Mouse (Mus musculus): ENCODE measurements around the gene Rasal1. TPM values are rescaled to one million over a fixed set of nuclear protein-coding genes. Genes with fewer than 3 reads are reported as not detected.

Gene Rasal1
- total and polyA plus RNA-seq, 3 experiments: 0.33 TPM; not detected in 2

DNA sequence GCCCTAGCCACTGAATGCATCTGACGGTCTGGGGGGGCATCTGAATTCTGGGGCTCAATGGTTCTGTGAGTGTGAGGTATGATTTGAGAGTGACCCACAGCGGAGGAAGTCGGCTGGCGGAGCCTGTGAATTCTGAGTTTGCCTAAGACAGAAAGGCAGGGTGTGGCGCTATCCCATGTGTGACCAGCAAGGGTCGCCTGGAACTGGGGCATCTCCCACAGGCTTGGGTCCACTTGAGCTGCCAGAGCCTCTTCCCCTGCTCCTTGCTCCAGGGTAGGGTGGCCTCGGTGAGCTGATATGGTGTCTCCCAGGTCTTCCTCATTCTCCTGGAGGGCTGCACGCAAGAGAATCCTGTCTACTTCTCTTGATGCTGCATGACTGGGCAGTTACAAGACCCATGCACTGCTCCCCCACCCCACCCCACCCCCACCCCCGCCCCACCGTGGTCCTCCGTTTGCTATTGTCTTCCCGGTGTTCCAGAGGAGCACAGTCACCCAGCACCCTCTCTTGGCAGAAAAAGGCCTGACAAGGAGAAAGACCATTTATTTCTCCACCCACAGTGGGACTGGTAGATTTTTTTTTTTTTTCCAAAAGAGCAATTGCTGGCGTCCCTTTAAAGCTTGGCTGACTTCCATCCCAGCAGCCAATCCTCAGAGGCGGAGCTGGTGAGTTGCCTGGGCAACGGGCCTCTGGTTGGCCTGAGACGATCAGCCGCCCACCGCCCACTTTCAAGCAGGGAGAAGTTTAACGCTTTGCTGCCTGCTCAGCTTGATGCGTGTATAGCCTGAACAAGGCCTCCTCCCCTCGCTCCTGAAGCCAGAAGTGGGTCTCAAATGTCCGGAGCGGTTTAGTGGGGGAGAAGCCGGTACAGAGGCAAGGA, 31.3 kb downstream of the Rasal1 start:
- WGBS: 4% methylated on average over 24 of the region's 24 CpGs
- peaks cover 8% of the 10 kb centered on the region; the same call in 1 of the 2 replicates for H3K27me3 ChIP-seq (ENCODE audit: control insufficient read depth, insufficient read depth, low read length)
- H3K9ac ChIP-seq (ENCODE audit: low read depth, low read length): no peak overlapping the region
- no peak overlapping the region for H3K27ac ChIP-seq
- peak; percentile 64 for TF ChIP-seq CTCF (IDR thresholded peaks at IDR 0.05)
- TF ChIP-seq POLR2A (IDR thresholded peaks at IDR 0.05; ENCODE audit: insufficient read depth, low read depth, low read length): no peak
- intact Hi-C loops (cut with DNase I): loop anchor here (1.0 to 10.0 kb wide), 3 partner anchors 35 to 175 kb away; partner anchors contain the start of gene Plbd2
- DNase-seq: peak; percentile 53 to 70
- H3K79me2 ChIP-seq (replicated peaks; ENCODE audit: control insufficient read depth, insufficient read depth, low read length): no peaks in the 10 kb centered on the region
- no peak overlapping the region for H3K4me3 ChIP-seq
- H3K4me1 ChIP-seq (ENCODE audit: control insufficient read depth, insufficient read depth, low read length): no peaks in the 10 kb centered on the region
- no peaks in the 10 kb centered on the region for H3K36me3 ChIP-seq (ENCODE audit: control insufficient read depth, insufficient read depth, low read length)

DNA sequence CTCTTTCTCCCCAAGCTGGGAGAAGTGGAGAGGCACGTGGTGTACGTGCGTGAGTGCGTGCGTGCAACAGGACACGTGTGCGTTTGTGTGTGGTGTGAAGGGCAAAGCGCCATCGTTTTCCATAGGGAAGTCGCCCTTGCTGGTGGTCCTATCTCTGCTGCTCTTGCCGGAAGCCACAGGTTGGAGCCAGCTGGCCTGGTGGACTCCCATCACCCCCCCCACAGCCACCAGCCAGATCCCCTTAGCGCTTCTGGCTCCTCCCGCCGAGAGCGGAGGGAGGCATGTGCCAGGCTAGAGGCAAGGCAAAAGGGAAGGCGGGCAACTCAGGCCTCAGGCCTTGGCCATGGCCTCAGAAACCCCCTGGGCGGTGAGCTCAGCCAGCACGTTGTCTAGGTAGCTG, 32.3 kb downstream of the Rasal1 start:
- no peak overlapping the region for H3K27ac ChIP-seq
- no peak for DNase-seq
- H3K9ac ChIP-seq (ENCODE audit: low read depth, low read length): no peak overlapping the region
- 84% methylated on average over 18 of the region's 18 CpGs for WGBS
- H3K27me3 ChIP-seq (ENCODE audit: control insufficient read depth, insufficient read depth, low read length): peaks cover 8% of the 10 kb centered on the region; the same call in 1 of the 2 replicates
- H3K4me1 ChIP-seq (ENCODE audit: control insufficient read depth, insufficient read depth, low read length): no peaks in the 10 kb centered on the region
- no peak overlapping the region for H3K4me3 ChIP-seq
- no peaks in the 10 kb centered on the region for H3K36me3 ChIP-seq (ENCODE audit: control insufficient read depth, insufficient read depth, low read length)
- H3K79me2 ChIP-seq (replicated peaks; ENCODE audit: control insufficient read depth, insufficient read depth, low read length): no peaks in the 10 kb centered on the region
- no peak for TF ChIP-seq CTCF (IDR thresholded peaks at IDR 0.05)
- TF ChIP-seq EP300 (IDR thresholded peaks at IDR 0.05; ENCODE audit: insufficient read depth, low read depth, low read length): no peak
- TF ChIP-seq POLR2A (IDR thresholded peaks at IDR 0.05; ENCODE audit: insufficient read depth, low read depth, low read length): no peak
- intact Hi-C loops (cut with DNase I): loop anchor here (2.0 kb wide), 1 partner anchor 34 kb away; no protein-coding TSS in a partner anchor

DNA sequence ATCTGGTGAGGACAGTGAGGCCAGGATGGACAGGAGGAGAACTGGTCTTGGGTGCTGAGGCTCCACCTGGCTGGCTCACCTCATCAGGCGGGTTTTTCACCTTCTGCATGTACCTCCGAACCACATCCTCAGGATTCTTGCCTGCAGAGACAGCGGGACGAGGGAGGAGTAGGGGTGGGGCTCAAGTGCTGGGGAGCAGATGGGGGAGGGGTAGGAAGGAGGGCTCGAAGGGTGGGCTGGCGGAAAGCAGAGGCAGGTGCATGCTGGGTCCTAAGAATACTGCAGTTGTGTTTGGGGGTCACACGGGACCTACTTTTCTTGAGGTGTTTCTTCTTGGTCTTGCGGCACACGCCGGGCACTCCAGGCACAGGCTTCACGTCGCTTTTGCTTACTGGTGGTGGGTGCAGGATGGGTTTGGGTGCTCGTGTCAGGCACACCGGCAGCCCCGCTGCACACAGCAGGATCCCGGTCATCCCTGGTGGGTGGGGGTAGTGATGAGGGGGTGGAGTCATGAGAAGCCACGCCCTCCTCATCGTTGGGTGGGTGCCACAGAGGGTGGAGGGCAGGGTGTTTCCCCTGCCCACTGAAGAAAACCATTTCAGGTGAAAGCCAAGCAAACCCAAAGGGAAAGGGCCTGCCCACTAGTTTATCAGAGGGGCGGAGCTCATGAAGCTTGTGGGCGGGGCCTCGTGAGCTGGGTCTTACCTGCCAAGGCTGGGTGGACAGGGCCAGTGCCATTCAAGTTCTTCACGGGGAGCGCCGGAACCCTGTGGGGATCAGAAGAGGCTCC, 34.6 kb downstream of the Rasal1 start:
- H3K27me3 ChIP-seq (ENCODE audit: control insufficient read depth, insufficient read depth, low read length): peaks cover 8% of the 10 kb centered on the region; the same call in 1 of the 2 replicates
- H3K9ac ChIP-seq (ENCODE audit: low read depth, low read length): no peak overlapping the region
- H3K79me2 ChIP-seq (replicated peaks; ENCODE audit: control insufficient read depth, insufficient read depth, low read length): no peaks in the 10 kb centered on the region
- no peaks in the 10 kb centered on the region for H3K36me3 ChIP-seq (ENCODE audit: control insufficient read depth, insufficient read depth, low read length)
- intact Hi-C loops (cut with DNase I): no loop called here
- TF ChIP-seq CTCF (IDR thresholded peaks at IDR 0.05) (no peak), POLR2A (IDR thresholded peaks at IDR 0.05; ENCODE audit: insufficient read depth, low read depth, low read length) (no peak), EP300 (IDR thresholded peaks at IDR 0.05; ENCODE audit: insufficient read depth, low read depth, low read length) (no peak)
- no peak overlapping the region for H3K27ac ChIP-seq
- no peak overlapping the region for H3K4me3 ChIP-seq
- 14% methylated on average over 24 of the region's 24 CpGs for WGBS
- DNase-seq: no peak
- no peaks in the 10 kb centered on the region for H3K4me1 ChIP-seq (ENCODE audit: control insufficient read depth, insufficient read depth, low read length)

DNA sequence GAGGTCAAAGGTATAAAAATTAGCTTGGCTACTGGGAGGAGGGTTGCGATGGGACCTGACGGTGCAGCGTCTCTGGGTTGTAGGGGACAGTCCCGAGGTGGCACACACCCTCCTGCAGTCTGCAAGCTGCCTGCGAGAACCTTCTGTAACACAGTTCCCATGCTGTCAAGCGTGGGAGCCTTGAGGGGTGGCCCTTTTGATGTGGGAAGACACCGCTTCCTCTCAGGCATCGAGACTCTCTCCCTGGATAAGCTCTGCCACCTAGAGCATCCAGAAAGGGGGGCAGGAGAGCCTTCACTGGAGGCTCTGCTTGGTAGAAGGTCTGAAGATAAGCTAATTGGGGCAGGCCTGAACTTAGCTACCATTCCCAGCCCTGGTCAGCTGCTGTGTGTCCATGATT, 37.1 kb downstream of the Rasal1 start:
- Histone ChIP-seq H3K36me3 (ENCODE audit: control insufficient read depth, insufficient read depth, low read length) (no peaks in the 10 kb centered on the region), H3K4me3 (no peak overlapping the region), H3K27me3 (ENCODE audit: control insufficient read depth, insufficient read depth, low read length) (peaks cover 8% of the 10 kb centered on the region; the same call in 1 of the 2 replicates), H3K9ac (ENCODE audit: low read depth, low read length) (no peak overlapping the region), H3K27ac (no peak overlapping the region), H3K4me1 (ENCODE audit: control insufficient read depth, insufficient read depth, low read length) (no peaks in the 10 kb centered on the region), H3K79me2 (replicated peaks; ENCODE audit: control insufficient read depth, insufficient read depth, low read length) (no peaks in the 10 kb centered on the region)
- intact Hi-C loops (cut with DNase I): no loop called here
- DNase-seq: peak in 1 of 2 experiments; percentile 35
- WGBS: 59% methylated on average over 8 of the region's 8 CpGs
- TF ChIP-seq CTCF (IDR thresholded peaks at IDR 0.05): no peak
- TF ChIP-seq EP300 (IDR thresholded peaks at IDR 0.05; ENCODE audit: insufficient read depth, low read depth, low read length): no peak
- no peak for TF ChIP-seq POLR2A (IDR thresholded peaks at IDR 0.05; ENCODE audit: insufficient read depth, low read depth, low read length)

DNA sequence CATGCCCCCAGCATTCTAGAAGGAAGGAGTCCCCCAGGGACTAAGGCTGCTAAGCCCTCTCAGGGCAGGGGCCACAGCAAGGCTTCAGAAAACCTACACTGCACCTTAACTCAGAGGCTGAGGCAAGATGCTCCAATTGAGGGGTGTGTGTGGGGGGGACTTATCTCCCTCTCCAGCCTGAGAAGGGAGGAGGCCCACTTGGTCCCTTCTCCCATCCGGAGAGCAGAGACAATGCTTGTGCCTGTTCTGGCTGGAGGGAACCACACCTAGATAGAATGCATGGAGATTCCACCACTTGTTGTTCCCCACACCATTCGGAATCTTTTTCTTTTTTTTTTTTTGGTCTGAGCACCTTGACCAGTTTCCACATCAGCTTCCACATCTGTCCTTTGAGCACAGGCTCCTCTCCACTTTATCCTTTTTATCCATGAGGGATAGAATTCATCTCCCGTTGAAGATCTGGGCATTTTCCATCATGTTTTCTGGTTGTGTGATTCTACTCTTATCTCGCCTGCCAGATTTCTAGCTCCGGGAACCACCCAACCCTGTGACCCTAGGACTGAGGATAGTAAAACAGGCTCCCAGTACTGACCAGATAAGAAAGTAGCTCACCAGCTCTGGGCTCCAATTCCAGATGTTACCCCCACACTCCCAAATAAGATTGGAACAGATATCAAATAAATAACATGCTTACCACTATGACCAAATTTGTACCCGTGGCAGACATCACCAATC, 38.3 kb downstream of the Rasal1 start:
- H3K27me3 ChIP-seq (ENCODE audit: control insufficient read depth, insufficient read depth, low read length): peaks cover 8% of the 10 kb centered on the region; the same call in 1 of the 2 replicates
- WGBS: 40% methylated on average over 6 of the region's 6 CpGs

More for the DNA sequence above, 38.3 kb downstream of the Rasal1 start:
- intact Hi-C loops (cut with DNase I): no loop called here
- no peak overlapping the region for H3K9ac ChIP-seq (ENCODE audit: low read depth, low read length)
- no peak overlapping the region for H3K27ac ChIP-seq
- no peak for TF ChIP-seq EP300 (IDR thresholded peaks at IDR 0.05; ENCODE audit: insufficient read depth, low read depth, low read length)
- no peak for TF ChIP-seq CTCF (IDR thresholded peaks at IDR 0.05)
- H3K4me3 ChIP-seq: no peak overlapping the region
- H3K79me2 ChIP-seq (replicated peaks; ENCODE audit: control insufficient read depth, insufficient read depth, low read length): no peaks in the 10 kb centered on the region
- no peak for DNase-seq
- no peaks in the 10 kb centered on the region for H3K36me3 ChIP-seq (ENCODE audit: control insufficient read depth, insufficient read depth, low read length)
- no peaks in the 10 kb centered on the region for H3K4me1 ChIP-seq (ENCODE audit: control insufficient read depth, insufficient read depth, low read length)

All from heart, adult 2 months (tissue).